Mouse (Mus musculus): Measurements from ENCODE around the gene Gas7. TPM values are rescaled to one million over a fixed set of nuclear protein-coding genes. Genes with fewer than 3 reads are reported as not detected.
A peak's percentile ranks its signal among the peaks of the same experiment; 100 is the strongest.

Gas7 gene
- total RNA-seq, 4 experiments from 2014 or later, result 425 to 480 (median 467) TPM

DNA sequence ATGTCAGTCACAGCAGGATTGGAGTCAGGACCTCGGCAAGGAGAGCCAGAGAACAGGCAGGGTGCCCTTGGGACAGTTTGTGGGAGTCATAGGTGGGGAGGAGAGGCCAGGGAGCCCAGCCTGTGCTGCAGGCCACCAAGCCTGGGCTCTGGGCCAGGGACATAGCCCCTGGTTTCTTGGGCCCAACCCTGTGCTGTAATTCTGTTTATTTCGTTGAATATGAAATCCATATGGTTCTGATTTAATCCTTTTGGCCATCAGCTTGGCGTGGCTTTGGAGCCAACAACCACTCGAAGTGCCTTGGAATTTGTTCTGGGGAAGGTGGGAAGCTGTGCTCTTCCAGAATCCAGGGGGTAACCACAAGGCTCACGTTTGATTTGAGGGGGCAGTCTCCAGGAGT lies 113.6 kb downstream of the Gas7 start:
- no peak for DNase-seq (ENCODE audit: low spot score in 2 of 2)

DNA sequence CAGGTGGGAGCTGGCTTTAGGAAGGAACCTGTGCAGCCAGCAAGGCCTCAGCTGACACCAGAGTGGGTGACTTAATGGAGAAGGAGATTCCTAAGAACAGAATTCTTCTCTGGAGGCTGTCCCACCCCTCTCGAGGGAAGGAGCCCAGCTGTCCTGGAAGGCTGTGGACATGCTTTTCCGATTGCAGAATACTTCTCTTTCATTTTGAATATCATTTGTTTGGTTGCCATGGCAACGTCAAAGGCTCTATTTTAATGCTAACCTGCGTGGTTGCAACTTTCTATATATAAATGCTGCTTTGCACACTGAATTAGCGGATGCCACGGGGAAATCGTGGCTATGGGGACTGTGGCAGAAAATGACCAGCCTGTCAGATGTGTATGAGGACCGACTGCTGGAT lies 115.7 kb downstream of the Gas7 start:
- peak; percentile 46 to 70 for DNase-seq (ENCODE audit: low spot score in 2 of 2)

GRCm38 (mm10) chr11:67574344-67574743 lies 119.1 kb downstream of the Gas7 start:
- DNase-seq (ENCODE audit: low spot score in 2 of 2), result no peak

GRCm38 (mm10) chr11:67577472-67577871 lies 122.2 kb downstream of the Gas7 start:
- no peak for DNase-seq (ENCODE audit: low spot score in 2 of 2)

- DNase-seq (ENCODE audit: low spot score in 2 of 2), result no peak
Measured at GRCm38 (mm10) chr11:67577994-67578393, 122.8 kb downstream of the Gas7 start.

GRCm38 (mm10) chr11:67579136-67579535 lies 123.9 kb downstream of the Gas7 start:
- DNase-seq (ENCODE audit: low spot score in 2 of 2), result no peak

DNA sequence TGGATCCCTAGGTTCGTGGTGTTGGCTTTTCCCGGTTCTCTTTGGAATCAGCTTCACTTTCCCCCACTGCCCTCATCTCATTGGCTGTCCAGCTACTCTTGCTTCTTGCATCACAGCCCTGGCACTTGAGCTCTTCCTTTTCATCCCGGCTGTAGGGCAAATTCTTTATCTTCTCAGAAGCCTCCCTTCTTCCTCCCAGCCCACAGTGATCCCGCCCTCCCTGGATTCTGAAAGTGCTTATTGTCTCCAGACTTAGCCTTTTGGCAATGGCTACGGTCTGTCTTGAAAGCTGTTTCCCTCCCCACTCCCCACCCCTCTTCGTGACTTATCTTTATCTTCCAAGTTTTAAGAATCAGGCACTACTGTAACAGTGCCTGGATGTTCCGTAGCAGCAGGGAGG lies 126.3 kb downstream of the Gas7 start:
- no peak for DNase-seq (ENCODE audit: low spot score in 2 of 2)

- no peak for DNase-seq (ENCODE audit: low spot score in 2 of 2)
Measured at GRCm38 (mm10) chr11:67582570-67582969, 127.3 kb downstream of the Gas7 start.

DNA sequence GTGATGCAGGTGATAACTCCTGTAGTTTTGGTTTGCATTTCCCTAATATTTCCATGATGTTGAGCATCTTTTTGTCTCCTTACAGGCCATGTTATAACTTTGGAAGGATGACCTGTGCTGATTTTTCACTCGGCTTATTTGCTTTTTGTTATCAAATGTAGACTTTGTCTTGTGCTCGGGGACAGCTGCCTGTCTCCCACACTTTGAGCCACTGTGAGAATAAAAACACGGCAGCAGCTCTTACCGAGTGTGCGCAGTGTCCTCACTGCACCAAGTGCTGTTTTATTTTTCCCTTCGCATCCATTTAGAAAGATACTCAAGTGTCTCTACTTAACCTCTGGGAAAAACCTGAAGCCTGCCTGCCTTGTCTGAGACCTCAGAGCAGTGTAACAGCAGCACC lies 129.8 kb downstream of the Gas7 start:
- no peak for DNase-seq (ENCODE audit: low spot score in 2 of 2)

DNA sequence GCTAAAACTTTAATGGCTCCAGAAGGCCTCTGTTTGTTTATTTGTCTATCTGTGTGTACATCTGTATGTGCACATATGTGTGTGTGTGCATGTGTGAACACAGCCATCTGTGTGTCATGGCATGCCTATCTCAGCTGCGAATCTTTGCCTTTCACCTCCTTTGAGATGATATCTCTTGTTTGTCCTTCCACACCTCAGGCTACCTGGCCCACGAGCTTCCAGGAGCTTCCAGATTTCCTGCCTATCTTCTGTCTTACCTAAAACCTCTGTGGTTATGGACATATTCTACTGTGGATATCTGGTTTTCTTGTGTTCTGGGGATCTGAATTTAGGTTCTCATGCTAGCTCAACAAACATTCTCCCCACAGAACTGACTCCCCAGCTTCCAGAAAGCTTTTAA lies 130.4 kb downstream of the Gas7 start:
- no peak for DNase-seq (ENCODE audit: low spot score in 2 of 2)

- no peak for DNase-seq (ENCODE audit: low spot score in 2 of 2)
Measured at GRCm38 (mm10) chr11:67586231-67586994, 131.2 kb downstream of the Gas7 start.

- DNase-seq (ENCODE audit: low spot score in 2 of 2), result no peak
Measured at GRCm38 (mm10) chr11:67588196-67588827, 133.1 kb downstream of the Gas7 start.

- peak; percentile 77 to 81 for DNase-seq (ENCODE audit: low spot score in 2 of 2)
Measured at GRCm38 (mm10) chr11:67588828-67589314, 133.6 kb downstream of the Gas7 start.

DNA sequence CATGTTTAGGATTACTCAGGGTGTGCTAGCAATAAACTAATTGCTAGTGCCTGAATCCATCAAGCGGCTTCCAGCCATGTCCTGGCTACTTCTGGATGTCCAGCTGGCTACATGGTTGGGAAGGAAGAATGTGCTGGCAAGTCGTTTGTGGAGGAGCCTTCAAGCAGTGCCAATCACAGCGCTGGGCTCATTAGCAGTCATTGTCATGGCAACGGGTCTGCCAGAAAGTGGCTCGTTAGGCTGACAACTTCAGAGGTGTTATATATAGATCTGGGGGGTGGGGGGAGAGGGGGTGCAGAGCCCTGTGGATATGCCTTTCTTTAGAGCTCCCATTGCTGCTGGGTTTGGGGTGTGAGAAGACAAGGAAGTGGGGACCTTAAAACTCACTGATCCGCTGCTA lies 141.0 kb downstream of the Gas7 start:
- DNase-seq (ENCODE audit: low spot score in 2 of 2), result peak; percentile 84 to 86

DNA sequence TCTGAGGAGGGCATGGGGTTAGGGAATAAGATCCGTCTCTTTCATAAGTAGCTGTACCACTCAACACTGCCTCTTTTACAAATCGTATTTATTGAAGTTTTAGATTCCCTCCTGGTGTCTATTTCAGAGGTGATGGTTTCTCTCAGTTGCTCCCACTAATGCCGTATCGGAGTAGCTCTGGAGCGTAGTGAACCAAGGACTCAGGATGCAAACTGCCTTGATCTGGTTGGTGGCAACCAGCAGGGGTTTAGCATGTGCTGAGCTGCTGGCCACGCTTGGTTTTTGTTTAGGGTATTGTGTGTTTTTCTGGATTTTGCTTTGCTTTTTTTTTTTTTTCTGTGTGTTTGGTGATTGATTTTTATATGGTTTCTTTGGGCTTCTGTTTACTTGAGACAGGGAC lies 141.6 kb downstream of the Gas7 start:
- no peak for DNase-seq (ENCODE audit: low spot score in 2 of 2)

- peak; percentile 62 to 65 for DNase-seq (ENCODE audit: low spot score in 2 of 2)
Measured at GRCm38 (mm10) chr11:67597388-67597787, 142.2 kb downstream of the Gas7 start.

GRCm38 (mm10) chr11:67599141-67599540 lies 143.9 kb downstream of the Gas7 start:
- no peak for DNase-seq (ENCODE audit: low spot score in 2 of 2)

GRCm38 (mm10) chr11:67600710-67601430 lies 145.6 kb downstream of the Gas7 start:
- DNase-seq (ENCODE audit: low spot score in 2 of 2), result peak in 1 of 2 experiments; percentile 58

GRCm38 (mm10) chr11:67602711-67603369 lies 147.6 kb downstream of the Gas7 start:
- no peak for DNase-seq (ENCODE audit: low spot score in 2 of 2)

GRCm38 (mm10) chr11:67604481-67604880 lies 149.2 kb downstream of the Gas7 start:
- DNase-seq (ENCODE audit: low spot score in 2 of 2), result peak; percentile 64 to 67

GRCm38 (mm10) chr11:67608114-67608683 lies 153.0 kb downstream of the Gas7 start:
- DNase-seq (ENCODE audit: low spot score in 2 of 2), result no peak

Measured in layer of hippocampus, adult 8-10 months (tissue).